Mouse (Mus musculus): ENCODE data around the gene Ces3b. TPM values are rescaled to one million over a fixed set of nuclear protein-coding genes. Genes with fewer than 3 reads are reported as not detected.

Ces3b gene
- polyA plus RNA-seq, 1 experiment, result not detected

DNA sequence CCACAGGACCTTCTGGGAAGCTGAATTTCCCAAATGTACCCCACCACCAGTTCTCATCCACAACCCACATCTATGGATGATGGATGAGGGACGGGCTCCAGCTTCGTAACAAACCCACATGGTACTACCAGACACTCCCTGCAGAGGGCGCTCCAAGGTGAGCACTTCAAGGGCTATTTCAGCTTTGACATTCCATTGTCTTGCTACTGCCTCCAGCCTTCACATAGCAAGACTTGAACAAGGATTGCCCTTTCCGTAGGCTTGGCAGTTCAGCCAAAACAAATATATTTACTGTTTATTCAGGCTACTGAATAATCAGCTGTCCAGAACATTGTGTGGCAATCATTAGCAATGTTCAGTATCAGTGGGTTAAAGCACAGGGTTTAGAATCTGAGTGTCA, 54.9 kb downstream of the Ces3b start:
- 8% methylated on average over 4 of the region's 4 CpGs for WGBS
- Histone ChIP-seq H3K36me3 (ENCODE audit: control insufficient read depth, insufficient read depth, low read length) (no peaks in the 10 kb centered on the region), H3K27ac (ENCODE audit: insufficient read depth, low read depth, low read length) (no peak overlapping the region), H3K4me1 (ENCODE audit: control insufficient read depth, insufficient read depth, low read length) (no peaks in the 10 kb centered on the region), H3K27me3 (replicated peaks; ENCODE audit: control insufficient read depth, insufficient read depth, low read length) (no peaks in the 10 kb centered on the region), H3K4me3 (ENCODE audit: insufficient read depth, low read depth, low read length) (no peak overlapping the region)
- DNase-seq, result peak; percentile 88
- TF ChIP-seq POLR2A (IDR thresholded peaks at IDR 0.05; ENCODE audit: low read depth, low read length), result no peak
- TF ChIP-seq CTCF (conservative IDR thresholded peaks at IDR 0.05; ENCODE audit: insufficient read depth, insufficient read length, low read depth, low read length), result peak; percentile 98

- no peak for TF ChIP-seq CTCF (conservative IDR thresholded peaks at IDR 0.05; ENCODE audit: insufficient read depth, insufficient read length, low read depth, low read length)
- no peak overlapping the region for H3K4me3 ChIP-seq (ENCODE audit: insufficient read depth, low read depth, low read length)
- H3K27ac ChIP-seq (ENCODE audit: insufficient read depth, low read depth, low read length), result no peak overlapping the region
- WGBS, result 32% methylated on average over 19 of the region's 19 CpGs
- H3K36me3 ChIP-seq (ENCODE audit: control insufficient read depth, insufficient read depth, low read length), result no peaks in the 10 kb centered on the region
- no peak for DNase-seq
- no peaks in the 10 kb centered on the region for H3K4me1 ChIP-seq (ENCODE audit: control insufficient read depth, insufficient read depth, low read length)
- no peaks in the 10 kb centered on the region for H3K27me3 ChIP-seq (replicated peaks; ENCODE audit: control insufficient read depth, insufficient read depth, low read length)
Observed at GRCm38 (mm10) chr8:105142395-105142794, 58.8 kb downstream of the Ces3b start.

Other genes with a start within 250 kb of the Ces3b start
- gene Ces2c, start 236.7 kb upstream of the Ces3b start, polyA plus RNA-seq (2012; rRNA removed), result 83.0 and 92.6 TPM in 2 replicates
- 19.7 and 20.3 TPM in 2 replicates for gene Ces2e, start 157.5 kb upstream of the Ces3b start, polyA plus RNA-seq (2012; rRNA removed)
- gene Ces2f, start 136.4 kb upstream of the Ces3b start, polyA plus RNA-seq (2012; rRNA removed), result 0.08 and 0.10 TPM in 2 replicates
- 9.3 and 11.9 TPM in 2 replicates for gene Ces2g, start 122.0 kb upstream of the Ces3b start, polyA plus RNA-seq (2012; rRNA removed)
- gene Ces2h, start 82.9 kb upstream of the Ces3b start, polyA plus RNA-seq (2012; rRNA removed), result 0.48 and 0.53 TPM in 2 replicates
- gene Ces3a, start 35.2 kb upstream of the Ces3b start, polyA plus RNA-seq (2012; rRNA removed), result 0.09 and 0.14 TPM in 2 replicates
- gene Ces4a, start 48.0 kb downstream of the Ces3b start, polyA plus RNA-seq (2012; rRNA removed), result 0.03 TPM in 1 of 2 replicates, not detected in the other
- 4.4 and 6.1 TPM in 2 replicates for gene Cbfb, start 86.9 kb downstream of the Ces3b start, polyA plus RNA-seq (2012; rRNA removed)
- 22.1 and 23.2 TPM in 2 replicates for gene D230025D16Rik, start 141.4 kb downstream of the Ces3b start, polyA plus RNA-seq (2012; rRNA removed)
- gene B3gnt9, start 171.4 kb downstream of the Ces3b start, polyA plus RNA-seq (2012; rRNA removed), result 4.8 and 5.3 TPM in 2 replicates
- gene Tradd, start 180.9 kb downstream of the Ces3b start, polyA plus RNA-seq (2012; rRNA removed), result 13.1 and 13.5 TPM in 2 replicates
- gene Fbxl8, start 180.9 kb downstream of the Ces3b start, polyA plus RNA-seq (2012; rRNA removed), result 6.9 and 8.3 TPM in 2 replicates
- 2.1 and 2.7 TPM in 2 replicates for gene Hsf4, start 186.0 kb downstream of the Ces3b start, polyA plus RNA-seq (2012; rRNA removed)
- 4.8 and 5.6 TPM in 2 replicates for gene Nol3, start 192.4 kb downstream of the Ces3b start, polyA plus RNA-seq (2012; rRNA removed)
- gene 4931428F04Rik, start 206.1 kb downstream of the Ces3b start, polyA plus RNA-seq (2012; rRNA removed), result 2.1 and 2.5 TPM in 2 replicates
- gene Exoc3l, start 212.3 kb downstream of the Ces3b start, polyA plus RNA-seq (2012; rRNA removed), result 11.7 and 15.3 TPM in 2 replicates
- gene E2f4, start 213.9 kb downstream of the Ces3b start, polyA plus RNA-seq (2012; rRNA removed), result 88.1 and 93.5 TPM in 2 replicates
- 49.6 and 60.3 TPM in 2 replicates for gene Elmo3, start 221.8 kb downstream of the Ces3b start, polyA plus RNA-seq (2012; rRNA removed)
- gene Lrrc29, start 242.5 kb downstream of the Ces3b start, polyA plus RNA-seq (2012; rRNA removed), result 11.0 and 14.1 TPM in 2 replicates
- gene Tmem208, start 242.6 kb downstream of the Ces3b start, polyA plus RNA-seq (2012; rRNA removed), result 113 and 116 TPM in 2 replicates